Mouse (Mus musculus): ENCODE results near the gene Magea5.
"Not testable (repeated sequence)": the region's sequence is repeated elsewhere in the genome, so short reads cannot be mapped to it uniquely, and the experiment has no call there.

The Magea5 gene

DNA sequence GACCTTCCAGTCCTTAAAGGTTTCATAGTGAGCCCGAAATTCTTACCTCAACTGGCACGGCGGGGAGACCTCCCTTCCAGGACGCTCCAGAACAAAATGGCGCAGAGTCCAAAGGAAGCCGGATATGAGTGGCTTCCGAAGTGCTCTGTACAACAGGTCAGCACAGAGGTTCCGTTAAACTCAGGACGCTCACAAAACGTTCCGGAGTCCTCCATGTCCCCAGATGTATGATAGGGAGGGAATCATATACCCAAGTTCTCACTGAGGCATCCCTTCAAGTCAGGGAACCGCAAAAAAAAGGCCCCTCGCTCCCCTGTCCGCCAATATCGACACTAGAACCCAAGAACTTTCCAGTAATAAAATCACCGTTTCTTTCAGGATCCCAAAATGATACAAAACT lies at the start of gene Magea5:
Gene Magea5, minus strand, starts transcription at position 101 of the 400 bp plus-strand sequence.
- DNase-seq: not testable (repeated sequence)

DNA sequence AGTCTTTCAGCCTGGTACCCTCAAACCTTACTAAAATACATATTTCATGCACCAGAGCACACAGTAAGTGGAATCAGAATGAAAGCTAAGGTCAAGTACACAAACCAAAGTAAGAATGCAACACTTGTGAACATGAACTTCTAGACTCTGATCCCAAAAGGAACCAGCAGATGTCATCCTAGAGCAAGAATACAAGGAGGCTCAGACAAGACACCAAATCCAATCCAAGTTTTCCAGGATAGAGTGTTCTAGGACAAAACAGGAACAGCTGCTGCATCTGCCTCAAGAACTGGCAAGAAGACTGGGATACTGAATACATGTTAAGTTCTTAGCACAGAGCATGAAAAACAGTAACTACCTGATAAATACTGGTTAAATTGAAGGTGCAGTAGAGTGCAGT lies 35.1 kb upstream of the Magea5 start:
- DNase-seq: no peak

DNA sequence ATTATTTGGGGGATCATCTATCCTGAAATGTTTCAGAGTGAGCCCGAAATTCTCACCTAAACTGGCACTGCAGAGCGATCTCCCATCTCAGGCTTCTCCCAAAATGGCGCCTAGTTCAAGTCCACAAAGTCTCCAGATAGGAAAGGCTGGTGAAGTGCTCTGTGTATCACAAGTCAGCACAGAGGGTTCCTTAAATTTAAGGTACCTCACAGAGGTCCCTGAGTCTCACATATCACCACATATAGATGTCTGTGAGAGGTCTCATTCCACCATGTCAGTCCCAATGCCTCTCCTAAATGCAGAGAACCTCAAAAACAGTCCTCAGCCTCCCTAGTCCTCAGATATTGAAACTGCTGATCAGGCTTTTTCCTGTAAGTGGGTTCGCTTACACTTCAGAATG lies 30.6 kb upstream of the Magea5 start, which contains the start of gene Magea2:
Gene Magea2, minus strand, starts transcription at position 101 of the 400 bp plus-strand sequence.
- DNase-seq: not testable (repeated sequence)

DNA sequence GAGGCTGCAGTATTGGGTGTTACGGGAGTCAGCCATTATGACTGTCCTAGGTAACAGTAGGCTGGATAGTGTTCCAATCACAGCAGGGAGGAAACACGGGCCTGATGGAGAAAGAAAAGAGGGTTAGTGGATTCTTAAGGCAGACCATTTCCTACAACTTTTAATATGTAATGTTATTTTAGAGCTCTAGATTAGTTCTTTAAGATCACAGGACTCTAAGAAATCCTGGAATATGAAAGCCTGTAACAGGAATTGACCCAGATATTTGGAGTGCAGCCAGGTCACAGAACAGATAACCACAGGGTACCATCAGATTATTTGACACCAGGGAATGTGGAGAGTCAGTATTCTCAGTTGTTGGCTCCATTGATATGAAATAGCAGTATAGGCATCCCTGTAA lies 26.7 kb upstream of the Magea5 start, which contains the start of gene Magea1:
Gene Magea1, minus strand, starts transcription at position 101 of the 400 bp plus-strand sequence.
- DNase-seq: not testable (repeated sequence)

All from thymus, postnatal 14 days (tissue).